Mouse (Mus musculus) layer of hippocampus, adult 9-11 months (tissue): ENCODE results near the gene Lage3.
"Not testable (repeated sequence)": the region's sequence is repeated elsewhere in the genome, so short reads cannot be mapped to it uniquely, and the experiment has no call there.

Source experiments
- DNase-seq: peaks from one replicate; pipeline ENCODE4 v3.0.0; 2022

Gene Lage3

GRCm38 (mm10) chrX:74353467-74353770 is at the start of gene Lage3:
Lage3 (minus strand) TSS chrX:74353618.
- peak; percentile 82 for DNase-seq

GRCm38 (mm10) chrX:74400136-74400535 is 46.7 kb upstream of the Lage3 start:
- no peak for DNase-seq

GRCm38 (mm10) chrX:74392535-74393443 is 39.4 kb upstream of the Lage3 start, which contains the start of the genes Fam3a and Ikbkg:
Fam3a (minus strand) TSS chrX:74393272.
Ikbkg (plus strand) TSS chrX:74393290.
- peak; percentile 89 for DNase-seq

GRCm38 (mm10) chrX:74388153-74388552 is 34.7 kb upstream of the Lage3 start:
- DNase-seq = no peak

GRCm38 (mm10) chrX:74384451-74384850 is 31.0 kb upstream of the Lage3 start:
- DNase-seq = no peak

- peak; percentile 88 for DNase-seq
Observed at GRCm38 (mm10) chrX:74372888-74373549, 19.6 kb upstream of the Lage3 start, which contains the start of the genes Ubl4a and Slc10a3. Ubl4a (minus strand) TSS chrX:74373218. Slc10a3 (minus strand) TSS chrX:74373349.

- peak; percentile 45 for DNase-seq
Observed at GRCm38 (mm10) chrX:74368209-74368909, 14.9 kb upstream of the Lage3 start.

GRCm38 (mm10) chrX:74367512-74367911 is 14.1 kb upstream of the Lage3 start:
- no peak for DNase-seq

- DNase-seq = no peak
Observed at GRCm38 (mm10) chrX:74359171-74359570, 5.8 kb upstream of the Lage3 start.

GRCm38 (mm10) chrX:74357069-74357468 is 3.7 kb upstream of the Lage3 start:
- DNase-seq = not testable (repeated sequence)

GRCm38 (mm10) chrX:74352645-74353466 is 562 bp downstream of the Lage3 start:
- no peak for DNase-seq

GRCm38 (mm10) chrX:74330166-74330930 is 23.1 kb downstream of the Lage3 start:
- no peak for DNase-seq

- DNase-seq = no peak
Observed at GRCm38 (mm10) chrX:74329215-74329671, 24.2 kb downstream of the Lage3 start.

- DNase-seq = peak; percentile 31
Observed at GRCm38 (mm10) chrX:74328725-74329161, 24.7 kb downstream of the Lage3 start, which contains the start of gene Plxna3. Plxna3 (plus strand) TSS chrX:74329066.

- DNase-seq = peak; percentile 93
Observed at GRCm38 (mm10) chrX:74312540-74313464, 40.6 kb downstream of the Lage3 start, which contains the start of gene Fam50a. Fam50a (plus strand) TSS chrX:74313033.

GRCm38 (mm10) chrX:74304867-74305700 is 48.3 kb downstream of the Lage3 start, which contains the start of gene Gdi1:
Gdi1 (plus strand) TSS chrX:74304998.
- peak; percentile 39 for DNase-seq
